Mouse (Mus musculus): ENCODE results near the gene Eln. TPM values are rescaled to one million over a fixed set of nuclear protein-coding genes. Genes with fewer than 3 reads are reported as not detected.

The Eln gene
- total RNA-seq, 2 experiments from 2014 or later, result 409 to 606 TPM

Other genes with a start within 250 kb of the Eln start
- 10 to 100 TPM; 10.2 to 10.3 TPM for gene Clip2, start 194.9 kb downstream of the Eln start, total RNA-seq (2021)
- gene Syna, start 187.2 kb downstream of the Eln start, total RNA-seq (2021), result not detected
- gene Rfc2, start 166.0 kb downstream of the Eln start, total RNA-seq (2021), result 10 to 100 TPM; 26.5 to 28.3 TPM
- gene Lat2, start 132.3 kb downstream of the Eln start, total RNA-seq (2021), result 1 to 10 TPM; 3.0 to 3.3 TPM
- 100 to 1,000 TPM; 165 to 170 TPM for gene Eif4h, start 107.8 kb downstream of the Eln start, total RNA-seq (2021)
- gene Limk1, start 58.7 kb downstream of the Eln start, total RNA-seq (2021), result 1 to 10 TPM; 7.3 to 8.1 TPM
- gene Tmem270, start 159.4 kb upstream of the Eln start, total RNA-seq (2021), result not detected
- gene Cldn13, start 168.2 kb upstream of the Eln start, total RNA-seq (2021), result not detected
- 1 to 10 TPM; 5.7 to 5.9 TPM for gene Mettl27, start 185.0 kb upstream of the Eln start, total RNA-seq (2021)
- gene Cldn4, start 199.6 kb upstream of the Eln start, total RNA-seq (2021), result under 1 TPM; 0.14 to 0.59 TPM
- 1 to 10 TPM in 1 of 2 experiments, under 1 TPM in 1; 0.22 to 1.4 TPM for gene Cldn3, start 238.9 kb upstream of the Eln start, total RNA-seq (2021)